Mouse (Mus musculus): ENCODE data around the gene Dusp10. TPM values are rescaled to one million over a fixed set of nuclear protein-coding genes. Genes with fewer than 3 reads are reported as not detected.

Dusp10 gene
- polyA plus RNA-seq, 1 experiment from 2014 or later = 5.7 TPM

GRCm38 (mm10) chr1:184082661-184083060 is 69.6 kb downstream of the Dusp10 start:
- Histone ChIP-seq H3K9ac (replicated peaks) (no peak overlapping the region), H3K27me3 (no peaks in the 10 kb centered on the region), H3K36me3 (no peaks in the 10 kb centered on the region), H3K9me3 (no peaks in the 10 kb centered on the region), H3K27ac (no peak overlapping the region), H3K4me1 (replicated peaks) (no peaks in the 10 kb centered on the region), H3K4me3 (replicated peaks) (no peak overlapping the region), H3K4me2 (replicated peaks) (no peak overlapping the region)
- WGBS = 79% methylated on average over 3 of the region's 3 CpGs
- ATAC-seq = no peak

DNA sequence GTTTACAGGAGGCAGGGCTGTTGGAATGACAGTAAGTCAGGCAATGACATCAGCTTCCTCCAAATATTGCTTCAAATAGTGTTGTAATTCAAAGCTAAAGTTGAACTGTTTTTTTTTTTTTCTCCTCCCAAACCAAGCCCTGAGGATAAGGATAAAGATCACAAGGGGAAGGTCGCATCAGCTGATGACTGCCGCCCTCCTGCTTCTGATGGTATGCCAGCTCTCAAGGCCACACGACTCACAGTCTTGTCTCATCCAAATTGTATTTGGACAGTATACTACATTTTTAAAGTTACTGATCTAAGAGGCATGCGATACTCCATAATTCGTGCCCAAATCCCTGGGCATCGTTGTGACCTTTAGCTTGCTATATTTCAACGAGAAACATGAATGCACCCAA is 70.1 kb downstream of the Dusp10 start:
- WGBS = 91% methylated on average over 7 of the region's 7 CpGs
- H3K27ac ChIP-seq = no peak overlapping the region
- H3K4me2 ChIP-seq (replicated peaks) = no peak overlapping the region
- no peak overlapping the region for H3K9ac ChIP-seq (replicated peaks)
- no peak overlapping the region for H3K4me3 ChIP-seq (replicated peaks)
- H3K27me3 ChIP-seq = no peaks in the 10 kb centered on the region
- H3K9me3 ChIP-seq = no peaks in the 10 kb centered on the region
- no peaks in the 10 kb centered on the region for H3K36me3 ChIP-seq
- no peak for ATAC-seq
- H3K4me1 ChIP-seq (replicated peaks) = no peaks in the 10 kb centered on the region

DNA sequence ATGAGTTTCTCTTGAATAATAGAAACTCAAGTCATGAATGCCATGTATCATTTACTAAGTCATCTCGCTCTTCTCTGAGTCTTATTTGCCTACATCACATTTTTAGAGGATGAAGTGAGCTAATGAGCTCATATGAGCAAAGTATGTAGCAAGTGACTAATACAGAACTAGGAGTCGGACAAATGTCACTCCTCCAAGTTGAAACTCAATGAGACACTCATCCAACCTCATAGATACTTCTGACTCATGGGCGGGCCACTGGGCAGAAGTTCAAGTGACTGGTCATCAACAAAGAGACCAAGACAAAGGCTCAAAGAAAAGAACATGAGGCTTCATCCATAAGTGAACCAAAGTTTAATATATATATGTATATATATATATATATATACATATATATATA is 71.9 kb downstream of the Dusp10 start:
- Histone ChIP-seq H3K4me1 (replicated peaks) (no peaks in the 10 kb centered on the region), H3K4me2 (replicated peaks) (no peak overlapping the region), H3K4me3 (replicated peaks) (no peak overlapping the region), H3K27ac (no peak overlapping the region), H3K9ac (replicated peaks) (no peak overlapping the region), H3K27me3 (no peaks in the 10 kb centered on the region), H3K9me3 (no peaks in the 10 kb centered on the region), H3K36me3 (no peaks in the 10 kb centered on the region)
- 91% methylated on average over 3 of the region's 3 CpGs for WGBS
- no peak for ATAC-seq

DNA sequence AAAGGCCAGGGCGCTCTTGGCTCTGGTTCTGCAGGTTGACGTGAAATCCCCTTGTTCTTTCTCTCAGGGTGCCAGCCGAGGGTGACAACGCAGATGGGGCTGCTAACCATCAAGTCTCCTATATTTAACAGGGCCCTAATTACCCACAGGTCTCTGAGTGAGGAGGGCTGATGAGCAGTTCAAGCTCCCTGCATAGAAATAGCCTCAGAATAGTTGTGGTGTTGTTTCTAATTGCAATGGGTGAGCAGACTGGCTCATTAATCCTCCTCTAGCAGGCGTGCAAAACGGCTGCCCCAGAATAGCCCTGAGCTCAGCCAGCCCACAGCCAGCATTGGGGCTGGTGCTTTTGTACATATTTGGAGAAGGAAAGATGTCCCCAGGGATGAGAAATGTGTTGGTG is 77.4 kb downstream of the Dusp10 start:
- Histone ChIP-seq H3K9me3 (no peaks in the 10 kb centered on the region), H3K9ac (replicated peaks) (no peak overlapping the region), H3K4me2 (replicated peaks) (no peak overlapping the region), H3K27ac (no peak overlapping the region), H3K4me3 (replicated peaks) (no peak overlapping the region), H3K27me3 (no peaks in the 10 kb centered on the region), H3K4me1 (replicated peaks) (0 out of 2 replicates have a peak, but pooled peaks cover 5% of the 10 kb centered on the region), H3K36me3 (no peaks in the 10 kb centered on the region)
- 0 out of 2 replicates have a peak, but pooled peaks have one; percentile 9 for ATAC-seq
- 62% methylated on average over 6 of the region's 6 CpGs for WGBS

DNA sequence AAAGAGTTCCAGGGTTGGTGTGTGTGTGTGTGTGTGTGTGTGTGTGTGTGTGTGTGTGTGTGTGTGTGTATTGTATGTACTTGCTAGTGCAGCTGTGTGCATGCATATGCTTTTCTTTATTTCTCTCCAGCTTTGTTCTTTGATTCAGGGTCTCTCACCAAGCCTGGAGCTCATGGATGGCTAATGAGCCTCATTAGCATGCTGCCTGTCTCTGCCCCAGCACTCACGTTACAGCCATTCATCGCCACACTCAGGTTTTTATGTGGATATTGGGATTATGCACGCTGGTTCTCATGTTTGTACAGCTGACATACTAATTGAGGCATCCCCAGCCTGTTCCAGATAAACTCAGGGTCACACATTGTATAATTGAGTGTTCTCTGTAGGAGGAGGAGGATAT is 81.8 kb downstream of the Dusp10 start:
- H3K4me3 ChIP-seq (replicated peaks) = no peak overlapping the region
- 23% methylated on average over 3 of the region's 3 CpGs for WGBS
- ATAC-seq = 0 out of 2 replicates have a peak, but pooled peaks have one; percentile 20
- no peak overlapping the region for H3K4me2 ChIP-seq (replicated peaks)
- H3K27ac ChIP-seq = no peak overlapping the region
- H3K4me1 ChIP-seq (replicated peaks) = 0 out of 2 replicates have a peak, but pooled peaks cover 5% of the 10 kb centered on the region
- no peak overlapping the region for H3K9ac ChIP-seq (replicated peaks)
- H3K27me3 ChIP-seq = no peaks in the 10 kb centered on the region
- H3K9me3 ChIP-seq = no peaks in the 10 kb centered on the region
- no peaks in the 10 kb centered on the region for H3K36me3 ChIP-seq

DNA sequence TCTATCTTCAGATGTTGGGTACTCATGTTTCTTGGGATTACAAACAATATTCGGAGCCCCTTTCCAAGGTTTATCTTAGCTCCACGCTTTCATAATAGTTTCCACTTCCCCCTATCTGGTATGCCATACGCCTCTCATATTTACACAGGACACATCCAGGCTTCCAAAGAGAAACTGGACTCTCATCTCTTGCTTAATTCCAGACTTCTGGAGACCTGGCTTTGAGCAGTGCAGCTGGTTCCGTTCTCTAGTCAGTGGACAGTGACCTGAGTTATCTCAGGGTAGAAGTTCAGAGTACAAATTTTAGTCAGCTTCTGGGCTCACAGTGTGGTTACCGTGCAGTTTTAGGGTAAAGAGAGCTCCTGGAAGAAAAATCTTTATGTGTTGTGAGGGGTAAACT is 87.3 kb downstream of the Dusp10 start:
- Histone ChIP-seq H3K4me1 (replicated peaks) (no peaks in the 10 kb centered on the region), H3K27ac (no peak overlapping the region), H3K9ac (replicated peaks) (no peak overlapping the region), H3K4me3 (replicated peaks) (no peak overlapping the region), H3K27me3 (no peaks in the 10 kb centered on the region), H3K36me3 (no peaks in the 10 kb centered on the region), H3K4me2 (replicated peaks) (no peak overlapping the region), H3K9me3 (no peaks in the 10 kb centered on the region)
- ATAC-seq = no peak
- WGBS = 93% methylated on average over 5 of the region's 5 CpGs

DNA sequence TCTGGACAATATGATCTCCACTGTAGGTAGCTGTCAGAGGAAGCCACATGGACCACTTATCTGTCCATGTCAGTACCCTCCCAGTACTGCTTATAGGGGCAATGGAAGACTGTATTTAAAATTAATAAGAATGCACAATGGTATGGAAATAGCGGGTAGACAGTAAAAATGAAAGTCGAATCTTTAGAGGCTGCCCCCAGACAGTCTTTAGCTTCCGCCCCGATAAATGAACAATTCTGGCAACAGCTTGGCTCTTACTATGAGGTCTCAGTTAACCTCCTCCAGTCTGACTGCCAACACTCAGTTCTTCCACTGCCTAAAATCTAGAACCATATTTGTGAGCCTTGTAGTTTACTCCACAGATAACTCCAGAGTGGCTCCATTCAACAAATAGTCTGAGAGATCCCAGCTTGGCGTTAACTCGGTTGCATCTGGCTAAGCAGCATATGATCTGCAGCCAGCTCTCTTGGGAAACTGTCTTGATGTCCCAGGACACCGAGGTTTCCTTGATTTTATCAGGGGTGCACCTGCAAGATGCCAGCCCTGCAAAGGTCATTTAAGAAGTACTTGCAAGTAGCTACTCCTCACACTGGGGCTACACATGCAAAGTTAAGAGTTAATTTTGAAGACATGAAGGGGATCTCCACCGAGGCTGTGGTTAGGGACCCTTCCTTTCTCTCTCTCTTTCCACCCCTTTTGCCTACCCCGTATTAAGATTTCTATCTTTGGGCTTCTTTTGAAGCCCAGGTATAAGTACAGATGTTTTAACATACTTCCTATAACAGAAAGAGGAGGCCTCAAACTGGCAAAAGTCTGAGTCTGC is 88.0 kb downstream of the Dusp10 start:
- no peak overlapping the region for H3K27ac ChIP-seq
- no peak overlapping the region for H3K4me2 ChIP-seq (replicated peaks)
- H3K9ac ChIP-seq (replicated peaks) = no peak overlapping the region
- H3K4me3 ChIP-seq (replicated peaks) = no peak overlapping the region
- no peaks in the 10 kb centered on the region for H3K27me3 ChIP-seq
- no peaks in the 10 kb centered on the region for H3K9me3 ChIP-seq
- H3K36me3 ChIP-seq = no peaks in the 10 kb centered on the region
- no peak for ATAC-seq
- 94% methylated on average over 9 of the region's 9 CpGs for WGBS
- no peaks in the 10 kb centered on the region for H3K4me1 ChIP-seq (replicated peaks)

- WGBS = 86% methylated on average over 4 of the region's 4 CpGs
- ATAC-seq = no peak
- Histone ChIP-seq H3K27ac (no peak overlapping the region), H3K9me3 (no peaks in the 10 kb centered on the region), H3K4me1 (replicated peaks) (no peaks in the 10 kb centered on the region), H3K27me3 (no peaks in the 10 kb centered on the region), H3K9ac (replicated peaks) (no peak overlapping the region), H3K4me3 (replicated peaks) (no peak overlapping the region), H3K4me2 (replicated peaks) (no peak overlapping the region), H3K36me3 (no peaks in the 10 kb centered on the region)
Observed at GRCm38 (mm10) chr1:184101750-184102046, 88.6 kb downstream of the Dusp10 start.

DNA sequence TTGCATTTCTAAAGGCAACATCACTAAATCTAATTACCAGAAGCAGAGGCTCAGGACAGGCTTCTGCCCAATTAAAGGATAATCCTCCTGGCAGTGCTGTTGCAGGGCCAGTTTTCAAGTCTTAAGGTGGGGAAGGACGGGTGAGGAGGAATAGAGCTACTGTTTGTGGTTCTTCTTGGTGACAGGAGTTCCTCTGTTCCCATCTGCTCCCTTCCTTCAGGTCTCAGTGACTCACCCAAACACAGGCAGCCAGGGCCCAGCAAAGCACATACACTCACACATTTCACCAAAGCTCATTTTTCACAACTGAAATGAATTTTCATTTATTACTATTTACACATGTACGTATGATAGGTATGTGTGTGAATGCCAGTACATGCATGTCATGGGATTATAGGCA is 93.7 kb downstream of the Dusp10 start:
- Histone ChIP-seq H3K9me3 (no peaks in the 10 kb centered on the region), H3K4me1 (replicated peaks) (no peaks in the 10 kb centered on the region), H3K27me3 (no peaks in the 10 kb centered on the region), H3K27ac (no peak overlapping the region), H3K4me2 (replicated peaks) (no peak overlapping the region), H3K4me3 (replicated peaks) (no peak overlapping the region), H3K36me3 (no peaks in the 10 kb centered on the region), H3K9ac (replicated peaks) (no peak overlapping the region)
- ATAC-seq = no peak
- WGBS = 63% methylated on average over 2 of the region's 2 CpGs

DNA sequence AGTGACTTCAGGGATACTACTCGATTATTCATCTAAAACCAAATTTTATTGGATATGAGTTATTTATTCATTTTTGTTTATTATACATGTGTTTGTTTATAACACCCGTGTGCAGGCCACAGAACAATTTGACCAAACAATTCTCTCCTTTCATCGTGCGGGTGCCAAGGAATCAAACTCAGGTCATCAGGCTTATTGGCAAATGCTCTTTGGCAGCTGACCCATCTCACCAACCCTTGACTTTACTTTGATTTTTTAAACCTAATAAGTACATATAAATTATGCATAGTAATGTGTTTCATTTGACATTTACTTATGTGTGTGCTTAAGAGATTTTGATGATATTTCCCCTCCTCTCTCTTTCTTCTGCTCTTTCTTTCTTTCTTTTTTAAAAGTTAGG is 94.3 kb downstream of the Dusp10 start:
- no peak overlapping the region for H3K9ac ChIP-seq (replicated peaks)
- H3K9me3 ChIP-seq = no peaks in the 10 kb centered on the region
- no peak overlapping the region for H3K27ac ChIP-seq
- H3K4me3 ChIP-seq (replicated peaks) = no peak overlapping the region
- 90% methylated on average over 4 of the region's 4 CpGs for WGBS
- H3K27me3 ChIP-seq = no peaks in the 10 kb centered on the region
- ATAC-seq = no peak
- no peaks in the 10 kb centered on the region for H3K4me1 ChIP-seq (replicated peaks)
- H3K4me2 ChIP-seq (replicated peaks) = no peak overlapping the region
- H3K36me3 ChIP-seq = no peaks in the 10 kb centered on the region

DNA sequence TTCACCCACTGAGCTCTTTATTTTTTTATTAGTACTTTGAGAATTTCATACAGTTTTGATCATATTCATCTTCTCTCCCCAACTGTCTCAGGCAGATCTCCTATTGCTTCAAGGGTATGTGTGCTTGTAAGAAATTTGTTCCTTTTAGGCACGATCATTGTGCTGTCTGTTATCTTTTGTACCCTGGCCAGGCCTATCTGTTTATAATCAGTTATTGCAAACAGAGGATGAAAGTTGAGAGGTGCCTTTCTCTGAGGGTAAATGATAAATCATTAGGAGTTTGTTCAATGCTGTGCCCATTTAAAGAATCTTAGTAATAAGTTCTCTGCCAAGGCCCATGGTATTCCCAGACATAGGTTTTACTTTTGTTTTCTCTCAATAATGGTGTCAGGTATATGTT is 95.2 kb downstream of the Dusp10 start:
- Histone ChIP-seq H3K4me1 (replicated peaks) (no peaks in the 10 kb centered on the region), H3K9me3 (no peaks in the 10 kb centered on the region), H3K36me3 (no peaks in the 10 kb centered on the region), H3K27me3 (no peaks in the 10 kb centered on the region), H3K4me2 (replicated peaks) (no peak overlapping the region), H3K27ac (no peak overlapping the region), H3K4me3 (replicated peaks) (no peak overlapping the region), H3K9ac (replicated peaks) (no peak overlapping the region)
- WGBS = 92% methylated on average over 1 of the region's 1 CpGs
- ATAC-seq = no peak

DNA sequence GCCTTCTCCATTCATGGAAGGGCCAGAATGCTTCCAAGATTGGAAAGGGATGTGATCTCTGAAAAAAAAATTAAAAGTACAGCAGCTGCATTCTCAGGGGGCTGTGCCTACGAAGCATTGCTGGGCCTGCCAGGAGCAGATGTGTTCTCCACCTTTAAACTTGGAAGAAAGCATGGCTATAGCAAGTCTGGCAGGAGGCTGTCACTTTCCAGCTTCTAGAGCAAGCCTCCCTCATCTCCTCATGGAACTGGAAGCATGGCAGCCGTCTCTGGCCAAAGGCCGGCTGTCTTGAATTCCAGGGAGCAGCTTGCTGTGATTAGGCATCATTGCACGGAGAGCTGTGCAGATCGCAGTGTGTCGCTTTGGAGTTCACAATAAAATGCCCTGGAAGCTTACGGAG is 104.5 kb downstream of the Dusp10 start:
- ATAC-seq = no peak
- H3K4me3 ChIP-seq (replicated peaks) = no peak overlapping the region
- 90% methylated on average over 7 of the region's 7 CpGs for WGBS
- H3K36me3 ChIP-seq = no peaks in the 10 kb centered on the region
- H3K27ac ChIP-seq = no peak overlapping the region
- no peaks in the 10 kb centered on the region for H3K27me3 ChIP-seq
- H3K9me3 ChIP-seq = no peaks in the 10 kb centered on the region
- no peaks in the 10 kb centered on the region for H3K4me1 ChIP-seq (replicated peaks)
- no peak overlapping the region for H3K4me2 ChIP-seq (replicated peaks)
- no peak overlapping the region for H3K9ac ChIP-seq (replicated peaks)

GRCm38 (mm10) chr1:184117991-184118390 is 104.9 kb downstream of the Dusp10 start:
- no peaks in the 10 kb centered on the region for H3K27me3 ChIP-seq
- H3K4me2 ChIP-seq (replicated peaks) = no peak overlapping the region
- WGBS = 84% methylated on average over 2 of the region's 2 CpGs
- no peak overlapping the region for H3K27ac ChIP-seq
- H3K36me3 ChIP-seq = no peaks in the 10 kb centered on the region
- no peak for ATAC-seq
- no peaks in the 10 kb centered on the region for H3K4me1 ChIP-seq (replicated peaks)
- H3K9ac ChIP-seq (replicated peaks) = no peak overlapping the region
- H3K4me3 ChIP-seq (replicated peaks) = no peak overlapping the region
- no peaks in the 10 kb centered on the region for H3K9me3 ChIP-seq

All from midbrain, embryonic 13.5 days (tissue).